Mouse (Mus musculus) thymus, adult 2 months (tissue): ENCODE results near the gene Dnah7a. TPM values are rescaled to one million over a fixed set of nuclear protein-coding genes. Genes with fewer than 3 reads are reported as not detected.

Experiments
- DNase-seq: peaks from one replicate; pipeline ENCODE4 v3.0.0; 2021
- H3K27ac ChIP-seq: fragments of 200-500 bp; 2 replicates; pipeline ENCODE4 v1.5.1; 2012; ENCODE audit warnings: low read length, control low read depth; ENCODE audit not compliant: control insufficient read depth, insufficient read depth
- H3K27me3 ChIP-seq: fragments of 200-500 bp; 2 replicates; pipeline ENCODE4 v1.6.1; 2012; ENCODE audit warnings: mild to moderate bottlenecking, low read length, moderate library complexity, mixed read lengths; ENCODE audit not compliant: control insufficient read depth, insufficient read depth
- H3K36me3 ChIP-seq: fragments of 200-500 bp; 2 replicates; pipeline ENCODE4 v1.6.1; 2012; ENCODE audit warnings: mild to moderate bottlenecking, low read length, moderate library complexity; ENCODE audit not compliant: control insufficient read depth, insufficient read depth
- H3K4me1 ChIP-seq: fragments of 200-500 bp; replicated peaks from 2 replicates; pipeline ENCODE4 v1.6.1; 2012; ENCODE audit warnings: low read length; ENCODE audit not compliant: control insufficient read depth, insufficient read depth
- H3K4me3 ChIP-seq: fragments of 200-500 bp; 2 replicates; pipeline ENCODE4 v1.5.1; 2012; ENCODE audit warnings: mild to moderate bottlenecking, low read length, control low read depth, moderate library complexity; ENCODE audit not compliant: control insufficient read depth, insufficient read depth
- CTCF ChIP-seq: fragments of 200-500 bp; IDR thresholded peaks from 2 replicates; pipeline ENCODE4 v1.5.1; 2012; ENCODE audit warnings: mild to moderate bottlenecking, control low read depth, low read length, moderate library complexity, borderline replicate concordance; ENCODE audit not compliant: control insufficient read depth, poor library complexity, insufficient read depth; ENCODE audit errors: extremely low read depth
- POLR2A ChIP-seq: fragments of 200-500 bp; IDR thresholded peaks from 2 replicates; pipeline ENCODE4 v1.6.1; 2012; ENCODE audit warnings: mild to moderate bottlenecking, low read length, control low read depth, moderate library complexity; ENCODE audit not compliant: control insufficient read depth, poor library complexity, insufficient read depth; ENCODE audit errors: extremely low read depth
- WGBS: fragments of 180-500 bp; shearing (Covaris S2); methylation state at CpG from one replicate; pipeline ENCODE4 v1.1.7; 2018; 5-methylcytosine and 5-hydroxymethylcytosine counted together
- polyA plus RNA-seq: library from polyadenylated mRNA; depleted of rRNA; stranded (reverse); fragments of >200 nt; gene quantifications from 2 replicates; pipeline ENCODE4 v1.2.3, GENCODE M21; 2012; rRNA removed

Dnah7a gene
- polyA plus RNA-seq, 1 experiment, result under 0.01 TPM

DNA sequence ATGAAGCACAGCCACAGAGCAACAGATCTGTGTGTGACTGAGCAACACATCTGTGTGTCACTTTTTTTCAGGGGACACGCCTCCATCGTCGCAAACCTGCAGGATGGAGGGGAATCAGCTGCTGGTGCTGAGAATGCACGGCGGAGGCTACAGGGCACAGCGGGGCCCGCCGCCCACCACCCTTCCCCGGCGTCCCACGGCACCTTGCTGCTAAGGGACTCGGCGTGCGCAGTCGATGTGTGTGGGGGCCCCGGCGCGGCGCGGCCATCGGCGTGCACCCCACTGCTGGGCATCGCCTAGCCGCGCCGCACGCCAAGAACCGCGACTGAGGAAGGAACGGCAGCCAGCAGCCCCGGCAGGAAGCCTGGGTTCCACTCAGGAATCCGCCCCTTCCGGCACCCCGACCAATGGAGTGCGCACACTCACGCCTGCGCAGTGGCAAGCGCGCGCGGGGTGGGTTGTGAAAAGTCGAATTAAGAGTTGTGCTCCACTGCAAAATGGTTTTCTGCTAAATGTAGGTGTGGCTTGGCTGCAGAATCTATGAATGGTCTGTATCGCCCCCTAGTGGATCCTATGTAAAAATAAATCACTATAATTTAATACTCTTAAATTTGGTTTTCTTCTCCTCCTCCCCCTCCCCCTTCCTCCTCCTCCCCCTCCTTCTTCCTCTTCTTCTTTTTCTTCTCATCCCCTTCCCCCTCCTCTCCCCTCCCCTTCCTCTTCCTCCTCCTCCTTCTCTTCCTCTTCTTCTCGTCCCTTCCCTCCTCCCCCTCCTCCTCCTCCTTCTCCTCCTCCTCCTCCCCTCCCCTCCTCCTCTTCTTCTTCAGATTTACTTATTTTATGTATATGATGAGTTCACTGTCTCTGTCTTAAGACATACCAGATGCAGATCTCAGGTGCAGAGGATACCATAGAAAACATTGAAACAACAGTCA is 354.0 kb downstream of the Dnah7a start, which contains the start of the genes Asdurf, Gm28551 and Asnsd1:
Asdurf (minus strand) TSS at position 293 of the 935 bp plus-strand sequence.
Gm28551 (minus strand) TSS at position 341 of the 935 bp plus-strand sequence.
Asnsd1 (minus strand) TSS at position 426 of the 935 bp plus-strand sequence.
- DNase-seq, result peak; percentile 99
- TF ChIP-seq CTCF, result peak; percentile 38; the same call in 1 of the 2 replicates
- peak; percentile 79; the same call in 1 of the 2 replicates for TF ChIP-seq POLR2A
- H3K36me3 ChIP-seq, result peaks cover 9% of the 10 kb centered on the region
- H3K4me1 ChIP-seq, result no peaks in the 10 kb centered on the region
- H3K27ac ChIP-seq, result peak within 1 kb of the TSS; percentile 8; the same call in 1 of the 2 replicates
- no peaks in the 10 kb centered on the region for H3K27me3 ChIP-seq
- under 1% methylated on average over 44 of the region's 44 CpGs for WGBS
- H3K4me3 ChIP-seq, result peak within 1 kb of the TSS; percentile 87

Other genes starting within 250 kb of the Dnah7a start
- 27.2 and 33.1 TPM in 2 replicates for gene Stk17b, start 78.4 kb upstream of the Dnah7a start, polyA plus RNA-seq